Mouse (Mus musculus) forebrain, postnatal 0 days (tissue): ENCODE results near the gene Zfp14. TPM values are rescaled to one million over a fixed set of nuclear protein-coding genes. Genes with fewer than 3 reads are reported as not detected.

Source experiments
- ATAC-seq: fragments of 200-750 bp; cut with Nextera tagmentation; 2 replicates; pipeline ENCODE4 v1.8.0; 2017; ENCODE audit warnings: mild to moderate bottlenecking, moderate library complexity
- DNase-seq: peaks from one replicate; pipeline ENCODE4 v3.0.0-alpha.2; 2015
- H3K27ac ChIP-seq: fragments of 300-500 bp; sonication (generic); 2 replicates; pipeline ENCODE4 v1.5.1; 2014; ENCODE audit warnings: low read depth, mild to moderate bottlenecking, antibody characterized with exemption, low read length, moderate library complexity, mixed read lengths
- H3K27me3 ChIP-seq: fragments of 300-500 bp; sonication (generic); 2 replicates; pipeline ENCODE4 v1.6.1; 2014; ENCODE audit warnings: mild to moderate bottlenecking, low read length, mixed read lengths; ENCODE audit not compliant: insufficient read depth
- H3K36me3 ChIP-seq: fragments of 300-500 bp; sonication (generic); 2 replicates; pipeline ENCODE4 v1.6.1; 2014; ENCODE audit warnings: mild to moderate bottlenecking, moderate library complexity; ENCODE audit not compliant: insufficient read depth
- H3K4me1 ChIP-seq: fragments of 300-500 bp; sonication (generic); 2 replicates; pipeline ENCODE4 v1.6.1; 2014; ENCODE audit warnings: antibody characterized with exemption; ENCODE audit not compliant: insufficient read depth
- H3K4me2 ChIP-seq: fragments of 300-500 bp; sonication (generic); 2 replicates; pipeline ENCODE4 v1.6.1; 2014; ENCODE audit warnings: low read depth, mild to moderate bottlenecking, moderate library complexity
- H3K4me3 ChIP-seq: fragments of 300-500 bp; sonication (generic); 2 replicates; pipeline ENCODE4 v1.5.1; 2014; ENCODE audit warnings: low read depth, low read length, mixed read lengths
- H3K9ac ChIP-seq: fragments of 300-500 bp; sonication (generic); 2 replicates; pipeline ENCODE4 v1.6.1; 2014; ENCODE audit warnings: mild to moderate bottlenecking
- H3K9me3 ChIP-seq: fragments of 300-500 bp; sonication (generic); 2 replicates; pipeline ENCODE4 v1.6.1; 2016; ENCODE audit warnings: low read length
- CTCF ChIP-seq: sonication (generic); IDR thresholded peaks from 2 replicates; pipeline ENCODE4 v1.5.1; 2016; ENCODE audit warnings: antibody characterized with exemption, control low read depth, low read depth
- WGBS: fragments of 180-500 bp; shearing (Covaris S2); extraction: QIAGEN DNeasy Blood & Tissue Kit; methylation state at CpG from one replicate; pipeline ENCODE4 v1.1.7; 2014; 5-methylcytosine and 5-hydroxymethylcytosine counted together
- microRNA-seq, 2 experiments: library from miRNA; unstranded; fragments of <30 nt; microRNA quantifications; one replicate each; pipeline ENCODE4; 2016
- polyA plus RNA-seq: library from polyadenylated mRNA; unstranded; fragments of >200 nt; fragmentation: Nextera tagmentation; extraction: Ambion mirVana; gene quantifications from 2 replicates; pipeline ENCODE4 v1.2.1, GENCODE M21; 2015
- total RNA-seq: library from RNA; depleted of rRNA; stranded (reverse); fragments of >200 nt; gene quantifications from 2 replicates; pipeline ENCODE4 v1.2.3, GENCODE M21; 2014; rRNA removed

Zfp14 gene
- total and polyA plus RNA-seq, 2 experiments from 2014 or later: 6.9 to 13.2 TPM

DNA sequence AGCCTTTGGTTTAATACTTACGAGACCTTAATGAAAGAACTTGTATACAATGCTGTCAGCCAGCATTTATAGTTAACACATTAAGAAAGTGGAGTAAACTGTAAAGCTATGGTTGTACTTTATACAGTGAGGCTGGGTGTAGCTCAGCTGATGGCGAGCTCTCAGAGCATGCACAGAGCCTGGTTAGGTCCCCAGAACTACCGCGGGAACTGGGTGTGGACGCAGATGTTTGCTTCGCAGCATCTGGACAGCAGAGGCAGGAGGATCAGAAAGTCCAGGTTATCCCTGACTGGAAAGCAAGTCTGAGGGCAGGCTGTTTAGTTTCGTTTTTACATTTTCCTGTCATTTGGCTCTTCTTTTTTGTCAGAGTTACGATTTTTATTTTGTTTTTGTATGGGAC is 58.5 kb downstream of the Zfp14 start:
- no peaks in the 10 kb centered on the region for H3K9me3 ChIP-seq
- TF ChIP-seq CTCF: no peak
- WGBS: 98% methylated on average over 8 of the region's 8 CpGs
- H3K36me3 ChIP-seq: peaks cover 26% of the 10 kb centered on the region
- no peak overlapping the region for H3K4me2 ChIP-seq
- H3K27me3 ChIP-seq: no peaks in the 10 kb centered on the region
- no peak overlapping the region for H3K27ac ChIP-seq
- ATAC-seq (no peak), DNase-seq (no peak)
- no peak overlapping the region for H3K4me3 ChIP-seq
- H3K4me1 ChIP-seq: no peaks in the 10 kb centered on the region
- H3K9ac ChIP-seq: no peak overlapping the region

DNA sequence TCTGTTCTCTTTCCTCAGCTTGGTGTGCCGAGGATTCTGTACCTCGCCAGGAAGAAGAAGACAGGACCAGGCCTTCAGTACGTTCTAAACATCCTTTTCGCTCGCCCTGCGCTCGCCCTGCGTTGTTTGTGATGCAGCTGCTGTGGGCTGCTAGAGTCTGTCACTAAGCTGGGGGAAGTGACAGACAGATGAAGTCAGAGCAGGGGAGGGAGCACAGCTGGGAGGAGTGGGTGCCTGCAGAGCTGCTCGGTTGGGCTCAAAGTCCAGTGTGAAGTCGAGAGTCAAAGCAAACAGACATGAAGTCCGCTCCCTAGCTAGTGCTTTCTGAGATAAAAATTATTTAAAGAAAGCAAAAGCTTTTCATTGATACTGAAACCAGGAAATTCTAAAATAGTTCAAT is 62.1 kb downstream of the Zfp14 start:
- 89% methylated on average over 11 of the region's 11 CpGs for WGBS

DNA sequence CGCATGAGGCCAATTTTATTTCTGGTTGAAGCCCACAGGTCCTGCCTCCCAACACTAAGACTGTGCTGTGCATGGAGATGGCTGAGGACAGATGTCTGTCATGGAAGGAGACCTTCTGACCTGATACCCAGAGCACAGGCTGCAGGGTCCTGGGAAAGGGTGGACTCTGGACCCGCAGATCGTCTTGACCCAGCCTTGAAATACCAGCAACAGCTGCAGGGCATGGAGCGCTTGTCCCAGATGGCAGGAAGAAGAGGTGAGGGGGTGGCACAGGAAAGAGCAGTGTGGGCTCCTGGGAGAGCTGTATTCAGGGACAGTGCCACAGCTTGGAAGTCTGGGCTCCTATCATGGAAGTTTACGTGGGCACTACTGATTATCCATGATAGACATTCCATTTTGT is 63.6 kb downstream of the Zfp14 start:
- Histone ChIP-seq H3K9ac (no peak overlapping the region), H3K27ac (no peak overlapping the region), H3K4me2 (no peak overlapping the region), H3K4me1 (peaks cover 11% of the 10 kb centered on the region; the same call in 1 of the 2 replicates), H3K9me3 (no peaks in the 10 kb centered on the region), H3K4me3 (no peak overlapping the region), H3K36me3 (peaks cover 20% of the 10 kb centered on the region), H3K27me3 (no peaks in the 10 kb centered on the region)
- no peak for TF ChIP-seq CTCF
- DNase-seq (no peak), ATAC-seq (no peak)
- WGBS: 92% methylated on average over 5 of the region's 5 CpGs

More for the DNA sequence above, 62.1 kb downstream of the Zfp14 start:
- no peak for TF ChIP-seq CTCF
- DNase-seq (no peak), ATAC-seq (no peak)
- Histone ChIP-seq H3K4me1 (0 out of 2 replicates have a peak, but pooled peaks cover 6% of the 10 kb centered on the region), H3K4me3 (no peak overlapping the region), H3K9me3 (no peaks in the 10 kb centered on the region), H3K36me3 (peaks cover 24% of the 10 kb centered on the region), H3K4me2 (no peak overlapping the region), H3K27ac (no peak overlapping the region), H3K9ac (no peak overlapping the region), H3K27me3 (no peaks in the 10 kb centered on the region)

Small RNA genes within 50 kb of the gene (microRNA-seq; reads per million reads assigned to microRNA genes)
- 0 reads per million in 2 experiments for gene Gm23368

Other genes with a start within 250 kb of the Zfp14 start
- gene Zfp790, start 235.3 kb downstream of the Zfp14 start, total RNA-seq: 15.6 and 16.9 TPM in 2 replicates
- 9.3 and 12.2 TPM in 2 replicates for gene Zfp790, start 235.3 kb downstream of the Zfp14 start, polyA plus RNA-seq
- 12.7 and 18.3 TPM in 2 replicates for gene Zfp940, start 197.7 kb downstream of the Zfp14 start, total RNA-seq
- gene Zfp940, start 197.7 kb downstream of the Zfp14 start, polyA plus RNA-seq: 8.8 and 12.4 TPM in 2 replicates
- 26.9 and 27.1 TPM in 2 replicates for gene Zfp420, start 191.4 kb downstream of the Zfp14 start, total RNA-seq
- 9.9 and 15.5 TPM in 2 replicates for gene Zfp420, start 191.4 kb downstream of the Zfp14 start, polyA plus RNA-seq
- gene Zfp27, start 144.8 kb downstream of the Zfp14 start, total RNA-seq: 19.5 and 20.3 TPM in 2 replicates
- gene Zfp27, start 144.8 kb downstream of the Zfp14 start, polyA plus RNA-seq: 8.0 and 9.4 TPM in 2 replicates
- 9.5 and 11.5 TPM in 2 replicates for gene Zfp383, start 143.2 kb downstream of the Zfp14 start, total RNA-seq
- gene Zfp383, start 143.2 kb downstream of the Zfp14 start, polyA plus RNA-seq: 3.0 and 3.9 TPM in 2 replicates
- 11.9 and 14.4 TPM in 2 replicates for gene Zfp74, start 97.3 kb downstream of the Zfp14 start, total RNA-seq
- 6.6 and 15.8 TPM in 2 replicates for gene Zfp74, start 97.3 kb downstream of the Zfp14 start, polyA plus RNA-seq
- 5.9 and 7.3 TPM in 2 replicates for gene Zfp568, start 67.4 kb downstream of the Zfp14 start, total RNA-seq
- 0.72 and 2.1 TPM in 2 replicates for gene Zfp568, start 67.4 kb downstream of the Zfp14 start, polyA plus RNA-seq
- 8.0 and 11.0 TPM in 2 replicates for gene Zfp82, start 21.5 kb upstream of the Zfp14 start, total RNA-seq
- 5.9 and 7.3 TPM in 2 replicates for gene Zfp82, start 21.5 kb upstream of the Zfp14 start, polyA plus RNA-seq
- 1.0 TPM in 1 of 2 replicates, not detected in the other for gene Gm26920, start 39.0 kb upstream of the Zfp14 start, total RNA-seq
- gene Gm26920, start 39.0 kb upstream of the Zfp14 start, polyA plus RNA-seq: 0.38 and 1.1 TPM in 2 replicates
- 3.6 and 5.0 TPM in 2 replicates for gene Zfp566, start 39.1 kb upstream of the Zfp14 start, total RNA-seq
- gene Zfp566, start 39.1 kb upstream of the Zfp14 start, polyA plus RNA-seq: 15.6 and 19.6 TPM in 2 replicates
- 69.8 and 81.0 TPM in 2 replicates for gene Zfp260, start 43.4 kb upstream of the Zfp14 start, total RNA-seq
- 51.2 and 55.5 TPM in 2 replicates for gene Zfp260, start 43.4 kb upstream of the Zfp14 start, polyA plus RNA-seq
- 12.3 and 25.3 TPM in 2 replicates for gene Zfp382, start 70.6 kb upstream of the Zfp14 start, total RNA-seq
- 7.8 and 15.5 TPM in 2 replicates for gene Zfp382, start 70.6 kb upstream of the Zfp14 start, polyA plus RNA-seq
- 72.9 and 87.3 TPM in 2 replicates for gene Zfp146, start 118.4 kb upstream of the Zfp14 start, total RNA-seq
- 6.6 and 8.7 TPM in 2 replicates for gene Zfp146, start 118.4 kb upstream of the Zfp14 start, polyA plus RNA-seq
- 1.4 and 1.9 TPM in 2 replicates for gene Cox7a1, start 132.8 kb upstream of the Zfp14 start, total RNA-seq
- 4.3 and 4.9 TPM in 2 replicates for gene Cox7a1, start 132.8 kb upstream of the Zfp14 start, polyA plus RNA-seq
- gene Capns1, start 147.4 kb upstream of the Zfp14 start, total RNA-seq: 162 and 176 TPM in 2 replicates
- gene Capns1, start 147.4 kb upstream of the Zfp14 start, polyA plus RNA-seq: 59.3 and 65.9 TPM in 2 replicates
- gene Polr2i, start 180.6 kb upstream of the Zfp14 start, total RNA-seq: 71.0 and 80.9 TPM in 2 replicates
- gene Polr2i, start 180.6 kb upstream of the Zfp14 start, polyA plus RNA-seq: 186 and 247 TPM in 2 replicates
- gene Tbcb, start 180.9 kb upstream of the Zfp14 start, total RNA-seq: 151 and 204 TPM in 2 replicates
- gene Tbcb, start 180.9 kb upstream of the Zfp14 start, polyA plus RNA-seq: 475 and 558 TPM in 2 replicates
- gene Ovol3, start 184.3 kb upstream of the Zfp14 start, total RNA-seq: not detected in 2 replicates
- gene Ovol3, start 184.3 kb upstream of the Zfp14 start, polyA plus RNA-seq: not detected in 2 replicates
- 0.52 TPM in 1 of 2 replicates, not detected in the other for gene Thap8, start 228.7 kb upstream of the Zfp14 start, total RNA-seq
- gene Thap8, start 228.7 kb upstream of the Zfp14 start, polyA plus RNA-seq: 0.45 TPM in 2 replicates
- gene Wdr62, start 229.0 kb upstream of the Zfp14 start, total RNA-seq: 2.0 and 3.2 TPM in 2 replicates
- gene Wdr62, start 229.0 kb upstream of the Zfp14 start, polyA plus RNA-seq: 2.7 and 2.9 TPM in 2 replicates
- 105 and 108 TPM in 2 replicates for gene Clip3, start 240.3 kb upstream of the Zfp14 start, total RNA-seq
- gene Clip3, start 240.3 kb upstream of the Zfp14 start, polyA plus RNA-seq: 178 and 186 TPM in 2 replicates